Mouse (Mus musculus) mouse embryonic stem cell (cell line): Measurements from ENCODE around the gene Olfr270.

Experiments used
- in situ Hi-C, 2 experiments: fragments of 300-500 bp; cut with MboI; formaldehyde crosslinking; loops; 1 replicate in 1 of 2; 3 replicates in 1 of 2; pipeline ENCODE4 v1.14.3; 2019 to 2020; ENCODE audit warnings: low sequenced_read_pairs in 2 of 2, low pct_unique_long_range_greater_than_20kb in 1 of 2, mixed read lengths in 1 of 2; ENCODE audit not compliant: unreplicated experiment in 1 of 2

Gene Olfr270

GRCm38 (mm10) chr4:52964247-52964646 is at the start of gene Olfr270:
Gene Olfr270 (plus strand): TSS chr4:52964547.
- in situ Hi-C loops = no loop called here

GRCm38 (mm10) chr4:52916659-52917310 is 47.6 kb upstream of the Olfr270 start:
- in situ Hi-C loops = no loop called here

GRCm38 (mm10) chr4:52917311-52917688 is 47.0 kb upstream of the Olfr270 start:
- in situ Hi-C loops = no loop called here

GRCm38 (mm10) chr4:52919078-52919477 is 45.3 kb upstream of the Olfr270 start, which contains the start of gene Olfr272:
Gene Olfr272 (minus strand): TSS chr4:52919178.
- in situ Hi-C loops = no loop called here

GRCm38 (mm10) chr4:52930480-52930879 is 33.9 kb upstream of the Olfr270 start:
- in situ Hi-C loops = no loop called here

- in situ Hi-C loops = no loop called here
Observed at GRCm38 (mm10) chr4:52946665-52947064, 17.7 kb upstream of the Olfr270 start.

GRCm38 (mm10) chr4:52949005-52949404 is 15.3 kb upstream of the Olfr270 start:
- in situ Hi-C loops = no loop called here

GRCm38 (mm10) chr4:52958693-52959092 is 5.7 kb upstream of the Olfr270 start:
- in situ Hi-C loops = no loop called here

- in situ Hi-C loops = loop anchor here in 1 of 2 experiments (25.0 kb wide), 1 partner anchor 473 kb away; no protein-coding TSS in a partner anchor
Observed at GRCm38 (mm10) chr4:52985216-52985615, 20.9 kb downstream of the Olfr270 start.

GRCm38 (mm10) chr4:52986266-52986665 is 21.9 kb downstream of the Olfr270 start:
- in situ Hi-C loops = loop anchor here in 1 of 2 experiments (25.0 kb wide), 1 partner anchor 474 kb away; no protein-coding TSS in a partner anchor

GRCm38 (mm10) chr4:52989248-52989647 is 24.9 kb downstream of the Olfr270 start, which contains the start of gene Nipsnap3a:
Gene Nipsnap3a (plus strand): TSS chr4:52989272.
- in situ Hi-C loops = loop anchor here in 1 of 2 experiments (25.0 kb wide), 1 partner anchor 477 kb away; no protein-coding TSS in a partner anchor

- in situ Hi-C loops = loop anchor here in 1 of 2 experiments (25.0 kb wide), 1 partner anchor 487 kb away; no protein-coding TSS in a partner anchor
Observed at GRCm38 (mm10) chr4:52999449-52999848, 35.1 kb downstream of the Olfr270 start.

GRCm38 (mm10) chr4:53000154-53000553 is 35.8 kb downstream of the Olfr270 start:
- in situ Hi-C loops = no loop called here

- in situ Hi-C loops = no loop called here
Observed at GRCm38 (mm10) chr4:53009183-53009582, 44.8 kb downstream of the Olfr270 start.

- in situ Hi-C loops = no loop called here
Observed at GRCm38 (mm10) chr4:53009871-53010270, 45.5 kb downstream of the Olfr270 start.

GRCm38 (mm10) chr4:53011732-53012361 is 47.5 kb downstream of the Olfr270 start, which contains the start of gene Nipsnap3b:
Gene Nipsnap3b (plus strand): TSS chr4:53011880.
- in situ Hi-C loops = no loop called here

- in situ Hi-C loops = no loop called here
Observed at GRCm38 (mm10) chr4:53014421-53014820, 50.1 kb downstream of the Olfr270 start.

GRCm38 (mm10) chr4:53015024-53015423 is 50.7 kb downstream of the Olfr270 start:
- in situ Hi-C loops = no loop called here

- in situ Hi-C loops = no loop called here
Observed at GRCm38 (mm10) chr4:53018392-53018791, 54.0 kb downstream of the Olfr270 start.
